Mouse (Mus musculus): ENCODE results near the gene Il22ra2. TPM values are rescaled to one million over a fixed set of nuclear protein-coding genes. Genes with fewer than 3 reads are reported as not detected.

Il22ra2 gene
- polyA plus RNA-seq, 1 experiment from 2014 or later, result not detected

GRCm38 (mm10) chr10:19584846-19585245 is 37.0 kb upstream of the Il22ra2 start:
- no peak overlapping the region for H3K9ac ChIP-seq (ENCODE audit: low read length)
- 61% methylated on average over 1 of the region's 1 CpGs for WGBS
- H3K27ac ChIP-seq (ENCODE audit: low read length), result no peak overlapping the region
- no peaks in the 10 kb centered on the region for H3K36me3 ChIP-seq (ENCODE audit: control insufficient read depth, insufficient read depth)
- no peaks in the 10 kb centered on the region for H3K9me3 ChIP-seq (replicated peaks; ENCODE audit: control insufficient read depth, low read length)
- ATAC-seq (replicated peaks; ENCODE audit: extremely low read depth, insufficient read depth, low FRiP score), result no peak
- no peaks in the 10 kb centered on the region for H3K27me3 ChIP-seq (ENCODE audit: control insufficient read depth, insufficient read depth, low read length)
- H3K4me3 ChIP-seq (ENCODE audit: low read length), result no peak overlapping the region
- H3K4me1 ChIP-seq (ENCODE audit: control insufficient read depth, insufficient read depth, low read length), result no peaks in the 10 kb centered on the region; the same call in 1 of the 2 replicates
- no peak overlapping the region for H3K4me2 ChIP-seq (ENCODE audit: low read depth, low read length)

- Histone ChIP-seq H3K27ac (ENCODE audit: low read length) (no peak overlapping the region), H3K27me3 (ENCODE audit: control insufficient read depth, insufficient read depth, low read length) (no peaks in the 10 kb centered on the region), H3K9ac (ENCODE audit: low read length) (no peak overlapping the region), H3K36me3 (ENCODE audit: control insufficient read depth, insufficient read depth) (no peaks in the 10 kb centered on the region), H3K4me3 (ENCODE audit: low read length) (no peak overlapping the region), H3K9me3 (replicated peaks; ENCODE audit: control insufficient read depth, low read length) (no peaks in the 10 kb centered on the region), H3K4me2 (ENCODE audit: low read depth, low read length) (no peak overlapping the region), H3K4me1 (ENCODE audit: control insufficient read depth, insufficient read depth, low read length) (peaks cover under 1% of the 10 kb centered on the region)
- no peak for ATAC-seq (replicated peaks; ENCODE audit: extremely low read depth, insufficient read depth, low FRiP score)
- 86% methylated on average over 5 of the region's 5 CpGs for WGBS
Measured at GRCm38 (mm10) chr10:19585860-19586259, 35.9 kb upstream of the Il22ra2 start.

GRCm38 (mm10) chr10:19587281-19587680 is 34.5 kb upstream of the Il22ra2 start:
- no peak for ATAC-seq (replicated peaks; ENCODE audit: extremely low read depth, insufficient read depth, low FRiP score)
- WGBS, result 71% methylated on average over 3 of the region's 3 CpGs
- H3K4me3 ChIP-seq (ENCODE audit: low read length), result no peak overlapping the region
- peaks cover 5% of the 10 kb centered on the region for H3K4me1 ChIP-seq (ENCODE audit: control insufficient read depth, insufficient read depth, low read length)
- no peaks in the 10 kb centered on the region for H3K9me3 ChIP-seq (replicated peaks; ENCODE audit: control insufficient read depth, low read length)
- no peak overlapping the region for H3K4me2 ChIP-seq (ENCODE audit: low read depth, low read length)
- H3K36me3 ChIP-seq (ENCODE audit: control insufficient read depth, insufficient read depth), result no peaks in the 10 kb centered on the region
- no peak overlapping the region for H3K9ac ChIP-seq (ENCODE audit: low read length)
- H3K27me3 ChIP-seq (ENCODE audit: control insufficient read depth, insufficient read depth, low read length), result no peaks in the 10 kb centered on the region
- no peak overlapping the region for H3K27ac ChIP-seq (ENCODE audit: low read length)

- no peak for ATAC-seq (replicated peaks; ENCODE audit: extremely low read depth, insufficient read depth, low FRiP score)
- H3K27me3 ChIP-seq (ENCODE audit: control insufficient read depth, insufficient read depth, low read length), result no peaks in the 10 kb centered on the region
- H3K9me3 ChIP-seq (replicated peaks; ENCODE audit: control insufficient read depth, low read length), result no peaks in the 10 kb centered on the region
- H3K9ac ChIP-seq (ENCODE audit: low read length), result no peak overlapping the region
- H3K4me1 ChIP-seq (ENCODE audit: control insufficient read depth, insufficient read depth, low read length), result peaks cover 23% of the 10 kb centered on the region
- H3K4me2 ChIP-seq (ENCODE audit: low read depth, low read length), result no peak overlapping the region
- no peaks in the 10 kb centered on the region for H3K36me3 ChIP-seq (ENCODE audit: control insufficient read depth, insufficient read depth)
- H3K4me3 ChIP-seq (ENCODE audit: low read length), result no peak overlapping the region
- H3K27ac ChIP-seq (ENCODE audit: low read length), result no peak overlapping the region
- 80% methylated on average over 12 of the region's 12 CpGs for WGBS
Measured at GRCm38 (mm10) chr10:19589626-19590025, 32.2 kb upstream of the Il22ra2 start.

- Histone ChIP-seq H3K27ac (ENCODE audit: low read length) (peak overlapping the region; percentile 62), H3K4me1 (ENCODE audit: control insufficient read depth, insufficient read depth, low read length) (peaks cover 23% of the 10 kb centered on the region), H3K9me3 (replicated peaks; ENCODE audit: control insufficient read depth, low read length) (no peaks in the 10 kb centered on the region), H3K36me3 (ENCODE audit: control insufficient read depth, insufficient read depth) (no peaks in the 10 kb centered on the region), H3K9ac (ENCODE audit: low read length) (peak overlapping the region; percentile 36), H3K4me2 (ENCODE audit: low read depth, low read length) (peak overlapping the region; percentile 72), H3K27me3 (ENCODE audit: control insufficient read depth, insufficient read depth, low read length) (no peaks in the 10 kb centered on the region), H3K4me3 (ENCODE audit: low read length) (peak overlapping the region; percentile 75)
- ATAC-seq (replicated peaks; ENCODE audit: extremely low read depth, insufficient read depth, low FRiP score), result no peak
- 26% methylated on average over 6 of the region's 6 CpGs for WGBS
Measured at GRCm38 (mm10) chr10:19591286-19591640, 30.5 kb upstream of the Il22ra2 start.

GRCm38 (mm10) chr10:19591641-19592441 is 30.0 kb upstream of the Il22ra2 start, which contains the start of gene Ifngr1:
Gene Ifngr1, plus strand, starts transcription at chr10:19591949.
- ATAC-seq (replicated peaks; ENCODE audit: extremely low read depth, insufficient read depth, low FRiP score), result peak; percentile 99
- peak within 1 kb of the TSS; percentile 88 for H3K9ac ChIP-seq (ENCODE audit: low read length)
- peak within 1 kb of the TSS; percentile 72 for H3K4me2 ChIP-seq (ENCODE audit: low read depth, low read length)
- H3K9me3 ChIP-seq (replicated peaks; ENCODE audit: control insufficient read depth, low read length), result no peaks in the 10 kb centered on the region
- H3K4me1 ChIP-seq (ENCODE audit: control insufficient read depth, insufficient read depth, low read length), result peaks cover 23% of the 10 kb centered on the region
- H3K36me3 ChIP-seq (ENCODE audit: control insufficient read depth, insufficient read depth), result no peaks in the 10 kb centered on the region
- peak within 1 kb of the TSS; percentile 75 for H3K4me3 ChIP-seq (ENCODE audit: low read length)
- H3K27ac ChIP-seq (ENCODE audit: low read length), result peak within 1 kb of the TSS; percentile 91
- H3K27me3 ChIP-seq (ENCODE audit: control insufficient read depth, insufficient read depth, low read length), result no peaks in the 10 kb centered on the region
- under 1% methylated on average over 52 of the region's 52 CpGs for WGBS

GRCm38 (mm10) chr10:19592556-19592955 is 29.2 kb upstream of the Il22ra2 start:
- no peak for ATAC-seq (replicated peaks; ENCODE audit: extremely low read depth, insufficient read depth, low FRiP score)
- WGBS, result 4% methylated on average over 3 of the region's 3 CpGs
- Histone ChIP-seq H3K27ac (ENCODE audit: low read length) (peak overlapping the region; percentile 91), H3K4me3 (ENCODE audit: low read length) (peak overlapping the region; percentile 75), H3K27me3 (ENCODE audit: control insufficient read depth, insufficient read depth, low read length) (no peaks in the 10 kb centered on the region), H3K4me2 (ENCODE audit: low read depth, low read length) (peak overlapping the region; percentile 72), H3K9ac (ENCODE audit: low read length) (peak overlapping the region; percentile 88), H3K36me3 (ENCODE audit: control insufficient read depth, insufficient read depth) (no peaks in the 10 kb centered on the region), H3K9me3 (replicated peaks; ENCODE audit: control insufficient read depth, low read length) (no peaks in the 10 kb centered on the region), H3K4me1 (ENCODE audit: control insufficient read depth, insufficient read depth, low read length) (peaks cover 23% of the 10 kb centered on the region)

GRCm38 (mm10) chr10:19593296-19593695 is 28.5 kb upstream of the Il22ra2 start:
- Histone ChIP-seq H3K9me3 (replicated peaks; ENCODE audit: control insufficient read depth, low read length) (no peaks in the 10 kb centered on the region), H3K4me3 (ENCODE audit: low read length) (peak overlapping the region; percentile 29), H3K27me3 (ENCODE audit: control insufficient read depth, insufficient read depth, low read length) (no peaks in the 10 kb centered on the region), H3K9ac (ENCODE audit: low read length) (peak overlapping the region; percentile 88), H3K36me3 (ENCODE audit: control insufficient read depth, insufficient read depth) (peaks cover 6% of the 10 kb centered on the region; the same call in 1 of the 2 replicates), H3K27ac (ENCODE audit: low read length) (no peak overlapping the region), H3K4me2 (ENCODE audit: low read depth, low read length) (peak overlapping the region; percentile 72), H3K4me1 (ENCODE audit: control insufficient read depth, insufficient read depth, low read length) (peaks cover 23% of the 10 kb centered on the region)
- ATAC-seq (replicated peaks; ENCODE audit: extremely low read depth, insufficient read depth, low FRiP score), result no peak
- WGBS, result 62% methylated on average over 3 of the region's 3 CpGs

- WGBS, result 86% methylated on average over 3 of the region's 3 CpGs
- Histone ChIP-seq H3K9ac (ENCODE audit: low read length) (no peak overlapping the region), H3K4me1 (ENCODE audit: control insufficient read depth, insufficient read depth, low read length) (peaks cover 23% of the 10 kb centered on the region), H3K36me3 (ENCODE audit: control insufficient read depth, insufficient read depth) (peaks cover 10% of the 10 kb centered on the region), H3K9me3 (replicated peaks; ENCODE audit: control insufficient read depth, low read length) (no peaks in the 10 kb centered on the region), H3K27ac (ENCODE audit: low read length) (no peak overlapping the region), H3K4me3 (ENCODE audit: low read length) (peak overlapping the region; percentile 29), H3K4me2 (ENCODE audit: low read depth, low read length) (peak overlapping the region; percentile 72), H3K27me3 (ENCODE audit: control insufficient read depth, insufficient read depth, low read length) (no peaks in the 10 kb centered on the region)
- ATAC-seq (replicated peaks; ENCODE audit: extremely low read depth, insufficient read depth, low FRiP score), result no peak
Measured at GRCm38 (mm10) chr10:19594201-19594905, 27.4 kb upstream of the Il22ra2 start.

Data from heart, embryonic 16.5 days (tissue).